Mouse (Mus musculus) left cerebral cortex, postnatal 25 days (tissue): Measurements from ENCODE around the gene Rabac1. TPM values are rescaled to one million over a fixed set of nuclear protein-coding genes. Genes with fewer than 3 reads are reported as not detected.

Experiments used
- DNase-seq, 2 experiments: peaks; one replicate each; pipeline ENCODE4 v3.0.0; 2022; ENCODE audit warnings: low spot score in 2 of 2, mixed read lengths in 1 of 2
- intact Hi-C: fragments of 180-260 bp; cut with DNase I; formaldehyde crosslinking; loops from one replicate; pipeline ENCODE4 v1.15.1; 2025
- microRNA-seq, 2 experiments: library from miRNA; unstranded; fragments of <30 nt; microRNA quantifications; one replicate each; pipeline ENCODE4 v1.2.0; 2022
- total RNA-seq, 2 experiments: library from RNA; stranded (reverse); gene quantifications; 2 replicates each; pipeline ENCODE4 v1.2.3; 2021

The Rabac1 gene
- total RNA-seq, 2 experiments from 2014 or later: 266 to 283 TPM

DNA sequence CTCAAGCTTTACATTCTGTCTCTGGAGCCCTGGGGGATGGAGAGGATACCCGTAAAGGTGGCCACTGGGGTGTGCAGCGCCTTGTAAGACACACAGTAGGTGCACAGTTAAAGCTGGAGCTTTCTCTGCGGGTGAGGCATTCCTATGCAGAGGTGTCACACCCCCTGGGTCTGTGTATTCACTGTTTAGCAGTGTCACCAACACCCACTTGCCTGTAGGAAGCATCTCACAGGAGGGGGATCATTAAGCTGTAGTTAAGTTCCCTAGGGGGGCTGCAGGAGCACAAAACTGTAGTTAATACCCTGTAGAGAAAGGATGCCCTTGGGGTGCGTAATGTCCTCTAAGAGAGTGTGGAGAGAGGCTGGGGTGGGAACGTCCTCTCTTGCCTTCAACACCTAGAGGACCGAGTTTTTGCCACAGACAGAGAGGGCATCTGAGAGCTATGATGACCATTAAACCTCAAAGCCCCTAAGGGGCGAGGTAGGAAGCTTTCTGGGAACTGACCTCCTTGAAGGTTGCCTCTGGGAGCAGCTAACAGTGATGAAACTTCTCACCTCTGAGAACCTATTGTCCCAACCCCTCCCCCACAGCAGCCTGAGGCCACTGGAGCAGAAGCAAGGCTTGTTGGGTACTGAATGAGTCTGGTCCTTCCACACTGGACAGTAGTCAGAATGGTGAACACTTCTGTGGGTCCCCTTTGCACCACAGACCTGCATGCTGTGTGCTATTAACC lies 25.1 kb downstream of the Rabac1 start:
- no peak for DNase-seq
- intact Hi-C loops: no loop called here

DNA sequence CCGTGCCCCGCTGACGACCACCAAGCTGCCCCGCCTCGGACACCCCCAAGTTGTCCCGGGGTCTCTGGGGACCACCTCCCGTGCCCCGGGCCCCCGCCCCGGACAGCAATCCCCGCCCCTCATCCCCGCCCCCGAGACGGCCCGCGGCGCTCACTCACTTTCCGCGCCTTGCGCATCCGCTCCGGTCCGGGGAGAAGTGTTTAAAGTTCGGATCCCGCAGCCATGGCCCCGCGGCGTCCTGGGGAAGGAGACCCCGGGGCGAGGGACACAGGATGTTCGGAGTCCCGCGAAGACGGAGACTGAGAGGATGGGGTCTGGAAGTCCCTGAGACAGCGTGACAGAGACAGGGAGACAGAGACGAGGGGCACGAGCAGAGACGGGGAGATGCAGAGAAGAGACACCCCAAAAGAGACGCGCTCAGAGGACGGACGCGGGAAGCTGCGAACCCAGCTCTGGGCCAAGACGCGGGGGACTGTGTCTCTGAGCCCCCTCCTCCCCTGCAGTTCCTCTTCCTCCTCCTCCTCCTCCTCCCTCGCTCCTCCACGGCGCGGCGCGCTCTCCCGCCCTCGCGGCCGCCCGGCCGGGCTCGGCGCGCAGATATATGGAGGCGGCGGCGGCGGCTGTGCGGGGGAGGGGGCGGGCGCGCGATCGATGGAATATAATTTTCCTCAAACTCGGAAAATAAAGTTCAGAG lies 28.1 kb downstream of the Rabac1 start, which contains the start of gene Gm4881:
Gm4881 (minus strand) TSS at position 238 of the 694 bp plus-strand sequence.
- no peak for DNase-seq
- intact Hi-C loops: no loop called here

DNA sequence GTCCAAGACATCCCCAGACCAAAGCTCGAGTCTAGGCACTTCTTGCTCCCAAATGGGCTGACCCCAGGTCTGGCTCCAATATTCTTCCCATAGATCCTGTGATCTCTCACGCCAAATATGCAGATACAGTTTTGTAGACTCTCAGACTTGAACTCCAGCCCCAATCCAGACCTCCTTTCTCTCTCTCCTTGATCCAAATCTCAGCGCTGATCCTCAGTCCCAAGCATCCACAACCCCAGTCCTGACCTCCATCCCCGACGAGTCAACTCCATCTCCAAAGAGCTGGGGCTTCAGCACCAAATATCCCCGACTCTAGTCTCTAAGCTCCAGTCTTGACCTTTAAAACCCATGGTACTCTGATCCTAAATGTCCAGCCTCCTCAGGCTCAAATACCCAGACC lies 28.9 kb downstream of the Rabac1 start:
- intact Hi-C loops: no loop called here

DNA sequence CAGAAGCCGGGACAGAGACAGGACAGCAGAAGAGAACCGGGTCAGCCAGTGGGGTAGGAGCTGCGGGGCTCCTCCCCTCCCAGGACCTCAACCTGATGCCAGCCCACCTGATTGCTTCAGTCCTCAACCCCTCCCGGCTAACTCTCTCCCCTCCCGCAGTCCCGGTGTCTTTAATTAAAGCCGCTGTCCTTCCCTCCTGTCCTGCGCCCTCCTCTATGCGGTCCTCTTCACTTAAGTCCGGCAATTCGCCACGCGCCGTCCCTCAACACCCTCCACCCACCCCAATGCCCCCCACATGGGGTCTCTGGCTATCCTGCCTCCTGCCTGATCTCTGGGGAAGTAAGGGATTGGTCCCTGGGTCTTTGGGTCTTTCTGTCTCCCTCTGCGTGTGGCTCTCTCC lies 40.9 kb downstream of the Rabac1 start:
- no peak for DNase-seq
- intact Hi-C loops: no loop called here

More for the DNA sequence above, 28.9 kb downstream of the Rabac1 start:
- no peak for DNase-seq

DNA sequence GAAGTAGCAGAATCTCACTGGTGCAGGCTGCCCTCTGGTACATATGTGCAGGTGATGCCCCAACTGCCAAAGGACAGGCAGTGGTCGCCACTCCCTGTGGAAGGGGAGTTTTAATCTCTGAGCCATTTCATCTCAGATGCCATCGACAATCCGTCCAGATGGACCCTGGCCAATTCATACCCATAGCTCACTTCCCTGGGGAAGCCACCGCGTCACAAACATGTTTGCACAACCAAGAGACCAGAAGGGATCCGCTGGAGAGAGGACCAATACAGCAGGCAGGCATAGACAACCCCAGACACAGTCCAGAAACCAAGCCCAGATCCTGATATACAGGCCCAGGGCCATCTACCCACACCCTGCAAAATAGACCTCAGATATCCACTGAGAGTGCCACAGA lies 42.1 kb downstream of the Rabac1 start:
- DNase-seq: no peak
- intact Hi-C loops: no loop called here

Small RNA genes lying within 50 kb of the gene (microRNA-seq; reads per million reads assigned to microRNA genes)
- gene Mir7046 (12.4 to 15.1 reads per million in 2 experiments), gene Mir7047 (52.2 to 96.7 reads per million in 2 experiments)

Other genes starting within 250 kb of the Rabac1 start
- gene Gm4763, start 245.8 kb downstream of the Rabac1 start, total RNA-seq: not detected
- gene Cd177, start 212.4 kb downstream of the Rabac1 start, total RNA-seq: not detected
- not detected for gene Ceacam10, start 195.5 kb downstream of the Rabac1 start, total RNA-seq
- 1 to 10 TPM; 1.7 to 2.1 TPM for gene Gm9844, start 110.5 kb downstream of the Rabac1 start, total RNA-seq
- not detected for gene Lypd4, start 102.8 kb downstream of the Rabac1 start, total RNA-seq
- not detected for gene Dmrtc2, start 102.7 kb downstream of the Rabac1 start, total RNA-seq
- gene Rps19, start 88.4 kb downstream of the Rabac1 start, total RNA-seq: 100 to 1,000 TPM; 446 to 451 TPM
- under 1 TPM; 0.46 to 0.64 TPM for gene Cd79a, start 75.4 kb downstream of the Rabac1 start, total RNA-seq
- gene Arhgef1, start 69.8 kb downstream of the Rabac1 start, total RNA-seq: 10 to 100 TPM; 70.5 to 79.1 TPM
- not detected for gene Gm4881, start 28.3 kb downstream of the Rabac1 start, total RNA-seq
- 1,000 to 10,000 TPM; 1,972 to 2,046 TPM for gene Atp1a3, start 33.2 kb upstream of the Rabac1 start, total RNA-seq
- 100 to 1,000 TPM; 215 to 242 TPM for gene Grik5, start 99.6 kb upstream of the Rabac1 start, total RNA-seq
- 10 to 100 TPM; 31.4 to 37.0 TPM for gene Zfp574, start 99.8 kb upstream of the Rabac1 start, total RNA-seq
- 10 to 100 TPM; 11.8 to 13.7 TPM for gene Pou2f2, start 207.0 kb upstream of the Rabac1 start, total RNA-seq
- gene Dedd2, start 247.9 kb upstream of the Rabac1 start, total RNA-seq: 10 to 100 TPM; 24.1 to 25.4 TPM
- gene Zfp526, start 248.7 kb upstream of the Rabac1 start, total RNA-seq: 10 to 100 TPM in 1 of 2 experiments, 1 to 10 TPM in 1; 10.0 to 11.1 TPM